Comparison of ENCODE assay signal across 8 mouse cellular contexts in the genomic region with DNA sequence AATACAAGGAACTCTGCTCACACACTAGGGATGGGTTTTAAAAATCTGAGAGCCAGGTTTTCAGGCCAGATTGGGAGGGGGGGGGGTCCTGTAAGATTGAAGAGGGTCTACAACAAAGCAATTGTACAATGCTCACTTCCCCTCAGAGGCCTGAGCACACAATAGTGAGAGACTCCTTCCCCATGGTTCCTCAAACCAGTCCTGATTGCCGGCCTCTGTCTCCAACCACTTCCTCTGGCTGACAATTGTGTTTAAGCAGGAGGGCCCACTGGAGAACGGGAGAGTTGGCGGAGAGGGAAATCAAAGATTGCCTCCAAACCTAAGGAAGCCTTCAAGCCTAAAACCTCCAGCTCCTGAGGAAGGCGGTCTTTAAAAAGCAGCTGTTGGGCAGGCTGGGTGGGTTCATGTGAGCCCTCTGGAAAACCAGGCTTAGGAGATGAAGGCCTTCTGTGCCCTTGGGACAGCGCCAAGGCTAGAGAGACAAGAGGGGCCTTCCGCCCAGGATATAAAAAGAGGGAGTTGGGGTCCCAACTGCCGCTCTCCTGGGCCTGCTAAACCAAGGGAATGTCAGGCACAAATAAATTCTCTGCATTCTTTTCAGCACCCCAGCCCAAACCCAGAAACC. TPM values are rescaled to one million over a fixed set of nuclear protein-coding genes. Genes with fewer than 3 reads are reported as not detected.
DNase-seq lines count a peak whose midpoint lies in the region; ATAC-seq and TF ChIP-seq lines count a peak whose summit lies in the region.

No protein-coding gene starts in this region.

- H3K4me3 ChIP-seq in kidney, embryonic 14.5 days (ENCODE audit: low read length) = peak overlapping the region; percentile 84
- H3K4me3 ChIP-seq in bone marrow macrophage, adult 2 months (ENCODE audit: insufficient read depth, low read length) = peak overlapping the region; percentile 90
- peak overlapping the region; percentile 90 for H3K4me3 ChIP-seq in heart, embryonic 16.5 days (ENCODE audit: low read length)
- H3K4me3 ChIP-seq in lung, postnatal 0 days (ENCODE audit: low read depth, low read length) = peak overlapping the region; percentile 76

- no peaks in the 10 kb centered on the region for H3K9me3 ChIP-seq in kidney, embryonic 14.5 days (ENCODE audit: control insufficient read depth, low read length)
- no peaks in the 10 kb centered on the region for H3K9me3 ChIP-seq in heart, embryonic 16.5 days (replicated peaks; ENCODE audit: control insufficient read depth, low read length)
- no peaks in the 10 kb centered on the region for H3K9me3 ChIP-seq in lung, postnatal 0 days (ENCODE audit: low read length)

- TF ChIP-seq POLR2A in bone marrow macrophage, adult 2 months (IDR thresholded peaks at IDR 0.05; ENCODE audit: borderline replicate concordance, low read depth, low read length) = no peak

- H3K4me2 ChIP-seq in kidney, embryonic 14.5 days (replicated peaks; ENCODE audit: low read depth, low read length) = peak overlapping the region; percentile 81
- H3K4me2 ChIP-seq in heart, embryonic 16.5 days (ENCODE audit: low read depth, low read length) = peak overlapping the region; percentile 80
- H3K4me2 ChIP-seq in lung, postnatal 0 days (replicated peaks; ENCODE audit: low read depth, low read length) = peak overlapping the region; percentile 90

- WGBS in kidney, embryonic 14.5 days = 18% methylated on average over 7 of the region's 7 CpGs
- 15% methylated on average over 7 of the region's 7 CpGs for WGBS in heart, embryonic 16.5 days
- WGBS in lung, postnatal 0 days = 12% methylated on average over 7 of the region's 7 CpGs

- peaks cover 6% of the 10 kb centered on the region; the same call in 1 of the 2 replicates for H3K36me3 ChIP-seq in kidney, embryonic 14.5 days (ENCODE audit: control insufficient read depth, insufficient read depth, low read length)
- no peaks in the 10 kb centered on the region for H3K36me3 ChIP-seq in heart, embryonic 16.5 days (ENCODE audit: control insufficient read depth, insufficient read depth)
- H3K36me3 ChIP-seq in lung, postnatal 0 days (ENCODE audit: insufficient read depth, low read length) = no peaks in the 10 kb centered on the region

- TF ChIP-seq EP300 in lung, postnatal 0 days (IDR thresholded peaks at IDR 0.05) = no peak

- no peak for DNase-seq in kidney, postnatal 14 days
- DNase-seq in lung, postnatal 0 days (ENCODE audit: low spot score) = no peak
- no peak for DNase-seq in gastrocnemius, postnatal 25 days
- no peak for DNase-seq in frontal cortex, adult 2 months (ENCODE audit: extremely low spot score in 1 of 2, low spot score in 1 of 2)
- no peak for DNase-seq in spleen, adult 12 weeks (ENCODE audit: low spot score)

- no peaks in the 10 kb centered on the region for H3K27me3 ChIP-seq in kidney, embryonic 14.5 days (ENCODE audit: control insufficient read depth, insufficient read depth, low read length)
- no peaks in the 10 kb centered on the region for H3K27me3 ChIP-seq in heart, embryonic 16.5 days (ENCODE audit: control insufficient read depth, insufficient read depth, low read length)
- no peaks in the 10 kb centered on the region for H3K27me3 ChIP-seq in lung, postnatal 0 days (replicated peaks; ENCODE audit: insufficient read depth, low read length)

- no peak for ATAC-seq in kidney, embryonic 14.5 days (ENCODE audit: low FRiP score, low TSS enrichment)
- ATAC-seq in heart, embryonic 16.5 days (replicated peaks; ENCODE audit: extremely low read depth, insufficient read depth, low FRiP score) = no peak
- no peak for ATAC-seq in lung, postnatal 0 days

- TF ChIP-seq CTCF in bone marrow macrophage, adult 2 months (IDR thresholded peaks at IDR 0.05; ENCODE audit: low read depth, low read length) = no peak
- no peak for TF ChIP-seq CTCF in lung, postnatal 0 days (IDR thresholded peaks at IDR 0.05)

- peaks cover 19% of the 10 kb centered on the region for H3K4me1 ChIP-seq in kidney, embryonic 14.5 days (ENCODE audit: control insufficient read depth, insufficient read depth, low read length)
- H3K4me1 ChIP-seq in bone marrow macrophage, adult 2 months (ENCODE audit: control insufficient read depth, insufficient read depth, low read length) = peaks cover 38% of the 10 kb centered on the region
- H3K4me1 ChIP-seq in heart, embryonic 16.5 days (ENCODE audit: control insufficient read depth, insufficient read depth, low read length) = peaks cover 35% of the 10 kb centered on the region
- H3K4me1 ChIP-seq in lung, postnatal 0 days (ENCODE audit: insufficient read depth, low read depth, low read length) = peaks cover 9% of the 10 kb centered on the region; the same call in 1 of the 2 replicates

- H3K9ac ChIP-seq in kidney, embryonic 14.5 days (ENCODE audit: low read depth, low read length) = peak overlapping the region; percentile 76
- peak overlapping the region; percentile 82 for H3K9ac ChIP-seq in heart, embryonic 16.5 days (ENCODE audit: low read length)
- H3K9ac ChIP-seq in lung, postnatal 0 days (replicated peaks; ENCODE audit: low read depth) = peak overlapping the region; percentile 58

- H3K27ac ChIP-seq in kidney, embryonic 14.5 days (ENCODE audit: low read depth, low read length) = peak overlapping the region; percentile 87; the same call in 1 of the 2 replicates
- peak overlapping the region; percentile 90 for H3K27ac ChIP-seq in bone marrow macrophage, adult 2 months (ENCODE audit: insufficient read depth, low read depth, low read length)
- H3K27ac ChIP-seq in heart, embryonic 16.5 days (ENCODE audit: low read length) = peak overlapping the region; percentile 94
- peak overlapping the region; percentile 89 for H3K27ac ChIP-seq in lung, postnatal 0 days (ENCODE audit: low read length)

RNA-seq across cellular contexts. Expression of gene Nckap5l, which starts 1.1 kb away (rescaled TPM):
- polyA plus RNA-seq in kidney, embryonic 14.5 days (2014; fragmentation: Nextera tagmentation; extraction: Ambion mirVana) = 9.3 and 11.8 TPM in 2 replicates
- 4.0 and 10.3 TPM in 2 replicates for polyA plus RNA-seq in bone marrow macrophage, adult 2 months (2012; ENCODE audit: insufficient read depth, insufficient read length, missing spikeins)
- 6.6 and 7.9 TPM in 2 replicates for polyA plus RNA-seq in heart, embryonic 16.5 days (2015; fragmentation: Nextera tagmentation; extraction: Ambion mirVana)
- 5.2 and 6.0 TPM in 2 replicates for polyA plus RNA-seq in lung, postnatal 0 days (2015; fragmentation: Nextera tagmentation; extraction: Ambion mirVana)
- 1 to 10 TPM; 3.1 to 4.8 TPM for total RNA-seq in gastrocnemius, postnatal 25 days (2021)
- 14.4 and 14.6 TPM in 2 replicates for polyA plus RNA-seq in frontal cortex, adult 2 months (2012; rRNA removed)

RNA-seq across cellular contexts. Expression of gene Bcdin3d, which starts 18.1 kb away (rescaled TPM):
- polyA plus RNA-seq in kidney, embryonic 14.5 days (2014; fragmentation: Nextera tagmentation; extraction: Ambion mirVana) = 13.2 and 16.9 TPM in 2 replicates
- polyA plus RNA-seq in bone marrow macrophage, adult 2 months (2012; ENCODE audit: insufficient read depth, insufficient read length, missing spikeins) = 5.2 and 6.7 TPM in 2 replicates
- polyA plus RNA-seq in heart, embryonic 16.5 days (2015; fragmentation: Nextera tagmentation; extraction: Ambion mirVana) = 12.5 and 13.0 TPM in 2 replicates
- 11.2 and 11.5 TPM in 2 replicates for polyA plus RNA-seq in lung, postnatal 0 days (2015; fragmentation: Nextera tagmentation; extraction: Ambion mirVana)
- total RNA-seq in gastrocnemius, postnatal 25 days (2021) = 1 to 10 TPM; 3.0 to 4.1 TPM
- polyA plus RNA-seq in frontal cortex, adult 2 months (2012; rRNA removed) = 5.7 and 6.8 TPM in 2 replicates
